Mouse (Mus musculus) adrenal gland, adult 18-20 months (tissue): ENCODE results near the gene Rab4b. TPM values are rescaled to one million over a fixed set of nuclear protein-coding genes. Genes with fewer than 3 reads are reported as not detected.
A peak's percentile ranks its signal among the peaks of the same experiment; 100 is the strongest.

Experiments
- DNase-seq, 2 experiments: peaks; one replicate each; pipeline ENCODE4 v3.0.0; 2021 to 2022; ENCODE audit warnings: low spot score in 2 of 2
- long read RNA-seq, 2 experiments: library from polyadenylated mRNA; stranded (forward); transcript quantifications; one replicate each; pipeline ENCODE4 v2.0.0; 2021
- total RNA-seq, 2 experiments: library from RNA; stranded (reverse); gene quantifications; 1 replicate in 1 of 2; 2 replicates in 1 of 2; pipeline ENCODE4 v1.2.3; 2021

The Rab4b gene
- 10 to 100 TPM; 42.9 to 65.1 TPM for total RNA-seq
- long read RNA-seq, experiment 1, transcript Rab4b-201 (8 exons, 1,192 nt) = major isoform, 13 of 16 reads
- long read RNA-seq, experiment 1, partial matches to known transcripts = 1 of 16 reads
- long read RNA-seq, experiment 1, other reads (novel, unspliced or antisense) = 2 of 16 reads
- long read RNA-seq, experiment 2, transcript Rab4b-201 (8 exons, 1,192 nt) = major isoform, 51 of 145 reads
- long read RNA-seq, experiment 2, partial matches to known transcripts = 82 of 145 reads
- long read RNA-seq, experiment 2, other reads (novel, unspliced or antisense) = 9 of 145 reads

DNA sequence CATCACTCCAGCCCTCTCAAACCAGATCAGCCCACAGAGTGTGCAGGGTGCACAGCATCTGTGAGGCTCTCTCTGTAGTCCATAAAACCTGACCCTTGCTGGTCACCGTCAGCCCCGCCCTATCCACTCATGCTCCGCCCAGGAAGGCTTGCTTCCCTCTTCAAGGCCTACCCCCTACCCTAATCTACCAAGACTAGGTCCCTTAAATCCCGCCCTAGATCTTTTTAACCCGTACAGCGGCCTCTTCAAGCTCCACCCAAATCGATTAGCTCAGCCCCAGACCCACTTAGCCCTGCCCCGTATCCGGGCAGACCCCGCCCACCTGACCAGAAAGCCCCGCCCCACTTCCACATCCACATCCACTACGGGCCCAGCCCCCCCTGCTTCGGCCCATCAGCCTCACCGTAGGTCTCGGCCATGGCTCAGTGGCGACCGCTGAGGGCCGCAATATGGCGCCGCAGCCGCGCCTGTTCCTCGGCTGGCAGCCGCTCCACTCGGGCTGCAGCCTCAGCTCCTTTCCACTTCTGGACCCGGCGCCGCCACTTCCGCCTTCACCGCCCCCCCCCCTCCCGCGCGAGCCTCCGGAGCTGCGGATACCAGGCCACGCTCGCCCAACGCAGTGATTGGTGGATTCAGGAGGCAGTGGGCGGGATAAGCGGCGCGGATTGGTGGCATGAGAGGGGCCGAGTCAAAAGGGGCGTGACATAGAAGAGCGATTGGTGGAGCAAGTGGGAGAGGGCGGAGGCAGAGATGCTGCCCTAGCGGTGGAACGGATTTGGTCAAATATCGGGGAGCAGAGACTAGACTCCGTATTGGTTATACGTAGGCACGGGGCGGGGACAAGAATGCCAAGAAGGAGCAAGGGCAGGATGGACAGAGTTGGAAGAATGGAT, at the start of gene Rab4b:
Gene Rab4b, minus strand, starts transcription at position 573 of the 893 bp plus-strand sequence.
- DNase-seq = peak; percentile 93 to 96

DNA sequence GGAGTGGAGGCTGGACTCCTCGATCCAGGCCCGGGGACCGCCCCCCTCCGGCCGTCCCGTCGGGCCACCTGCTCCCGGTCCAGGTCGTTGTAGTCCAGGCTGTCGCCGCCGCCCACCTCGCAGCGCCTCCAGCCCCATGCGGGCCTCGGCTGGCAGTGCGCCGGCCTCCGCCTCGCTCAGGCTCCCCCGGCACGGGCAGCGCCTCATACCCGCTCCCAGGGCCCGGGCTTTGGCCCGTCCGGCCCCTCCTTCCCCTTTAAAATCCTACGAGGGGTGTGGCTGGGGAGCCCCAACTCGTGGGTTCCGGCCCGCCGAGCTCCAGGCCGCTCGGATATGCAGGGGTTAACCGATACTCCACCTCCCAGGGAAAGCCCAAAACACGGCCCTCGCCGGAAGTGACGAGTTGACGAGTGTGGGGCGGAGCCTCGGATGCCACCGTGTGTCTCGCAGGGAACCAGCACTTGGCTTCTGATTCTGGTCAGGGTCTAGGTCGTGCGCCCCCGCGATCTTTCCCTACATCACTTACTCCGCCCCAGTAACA, 49.7 kb upstream of the Rab4b start, which contains the start of gene Itpkc:
Gene Itpkc, minus strand, starts transcription at position 381 of the 541 bp plus-strand sequence.
- peak; percentile 84 to 86 for DNase-seq

DNA sequence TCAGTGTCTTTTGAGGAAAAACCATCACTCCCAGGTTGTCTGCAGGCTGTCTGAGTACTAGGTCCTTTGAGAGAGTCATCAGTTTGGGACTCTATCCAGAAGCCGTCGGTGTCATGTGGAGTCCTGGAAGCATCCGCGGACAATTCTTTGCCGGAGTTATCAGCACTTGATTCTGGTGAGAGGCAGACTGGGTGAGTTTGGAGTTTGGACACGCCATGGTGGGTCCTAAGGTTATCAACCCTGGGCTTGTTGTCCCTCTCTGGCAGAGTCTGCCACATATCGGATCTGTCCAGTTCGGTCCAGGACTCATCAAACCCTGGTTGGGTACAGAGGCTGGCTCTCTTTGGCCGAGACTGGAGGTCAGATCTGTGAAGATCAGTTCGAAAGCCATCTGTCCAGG, 49.0 kb upstream of the Rab4b start:
- DNase-seq = peak in 1 of 2 experiments; percentile 38

DNA sequence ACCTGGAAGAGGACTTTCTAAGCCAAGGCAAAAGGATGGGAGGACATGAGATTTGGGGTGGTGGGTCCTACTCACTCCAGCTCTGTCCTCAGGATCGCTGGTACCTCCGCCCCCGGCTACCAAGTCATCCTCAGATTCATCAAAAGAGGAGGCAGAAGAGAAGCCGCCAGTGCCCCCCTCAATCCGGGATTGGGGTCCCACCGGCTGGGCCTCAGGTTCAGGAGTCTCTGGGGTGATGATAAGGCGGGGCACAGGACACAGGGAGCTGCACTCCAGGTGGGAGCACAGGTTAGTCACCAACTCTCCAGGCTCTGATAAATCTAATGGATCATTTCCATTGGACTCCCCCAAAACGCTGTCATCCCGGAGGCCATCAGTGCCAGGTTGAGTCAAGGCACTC, 48.6 kb upstream of the Rab4b start:
- no peak for DNase-seq

DNA sequence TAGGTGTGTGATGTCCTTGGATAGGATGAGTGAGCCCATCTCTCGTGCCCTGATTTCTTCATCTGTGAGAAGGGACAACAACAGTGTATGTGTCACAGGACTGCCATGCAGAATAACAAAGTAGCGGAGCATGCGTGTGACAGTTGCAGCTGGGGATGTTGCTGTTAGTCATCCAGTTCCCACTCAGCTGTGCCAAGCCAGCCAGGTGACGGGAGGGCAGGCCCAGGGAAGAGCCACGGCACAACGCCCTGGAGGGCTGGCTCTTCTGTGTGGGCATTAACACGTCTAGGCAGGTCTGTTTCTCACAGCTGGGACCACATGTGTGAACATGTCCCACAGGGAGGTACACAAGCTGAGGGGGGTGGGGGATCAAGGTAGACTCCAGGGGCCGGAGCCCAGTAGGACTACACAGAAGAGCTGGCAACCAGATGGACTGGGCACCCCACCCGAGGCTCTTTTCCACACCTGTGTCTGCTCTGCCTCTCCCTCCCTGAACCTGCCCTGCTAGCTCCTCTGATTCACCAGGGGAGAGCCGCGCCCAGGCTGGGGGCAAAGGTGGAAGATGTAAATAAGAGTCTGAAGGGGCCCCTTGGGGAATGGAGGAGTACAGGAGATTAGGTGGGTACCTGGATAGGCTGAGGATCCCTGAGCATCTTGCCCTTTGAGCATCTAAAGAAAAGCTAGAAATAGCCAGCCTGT, 46.3 kb upstream of the Rab4b start:
- DNase-seq = peak; percentile 36 to 49

DNA sequence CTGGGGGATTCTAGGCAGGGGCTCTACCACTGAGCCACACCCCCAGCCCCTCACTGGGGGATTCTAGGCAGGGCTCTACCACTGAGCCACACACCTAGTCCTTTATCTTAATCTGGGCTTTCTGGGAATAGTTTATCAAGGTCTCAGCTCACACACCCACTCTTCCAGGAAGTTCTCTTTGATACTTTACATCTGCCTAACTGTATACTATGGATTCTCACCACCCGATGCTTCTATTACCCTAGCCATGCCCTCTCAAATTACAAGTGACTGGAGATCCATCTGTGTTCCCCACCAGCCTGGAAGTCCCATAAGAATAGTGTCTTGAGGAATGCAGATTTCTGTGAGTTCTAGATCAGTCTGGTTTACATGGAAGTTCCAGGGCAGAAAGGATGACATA, 43.8 kb upstream of the Rab4b start:
- DNase-seq = no peak

DNA sequence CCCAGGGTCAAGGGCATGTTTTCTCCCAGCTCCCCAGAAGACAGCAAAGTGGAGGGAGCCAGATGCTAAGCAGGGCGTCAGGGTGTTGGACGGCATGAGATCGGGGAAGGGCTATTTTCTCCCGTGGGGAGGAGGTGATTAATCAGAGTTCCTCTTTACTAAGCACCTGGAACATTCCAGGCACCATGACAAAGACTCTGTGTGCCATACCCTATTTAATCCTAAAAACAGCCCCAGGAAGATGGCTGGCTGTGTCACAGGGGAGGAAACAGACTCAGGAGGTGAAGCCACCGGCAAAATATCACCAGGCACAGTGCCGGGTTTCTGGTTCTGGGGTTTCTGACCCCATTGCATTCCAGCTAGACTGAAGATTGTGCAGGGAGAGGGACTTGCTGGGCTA, 43.2 kb upstream of the Rab4b start:
- DNase-seq = no peak

DNA sequence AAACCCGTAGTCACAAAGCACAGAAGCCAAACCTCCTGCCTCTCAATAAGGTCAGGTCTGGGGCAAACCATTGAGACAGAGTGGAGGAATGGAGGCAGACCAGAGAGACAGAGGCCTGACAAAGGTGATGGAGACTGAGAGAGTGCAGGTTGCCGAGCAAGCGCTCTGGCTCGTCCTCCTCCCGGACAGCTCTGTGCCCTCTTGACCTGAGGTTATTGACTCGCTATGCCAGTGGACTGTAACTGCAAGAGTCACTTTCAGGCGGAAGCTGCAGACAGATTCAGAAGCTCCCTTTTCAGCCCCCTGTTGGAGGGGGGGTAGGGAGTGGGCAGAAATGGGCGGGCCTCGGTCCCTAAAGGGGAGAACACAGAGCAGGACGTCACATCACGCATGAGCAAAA, 41.2 kb upstream of the Rab4b start:
- DNase-seq = no peak

DNA sequence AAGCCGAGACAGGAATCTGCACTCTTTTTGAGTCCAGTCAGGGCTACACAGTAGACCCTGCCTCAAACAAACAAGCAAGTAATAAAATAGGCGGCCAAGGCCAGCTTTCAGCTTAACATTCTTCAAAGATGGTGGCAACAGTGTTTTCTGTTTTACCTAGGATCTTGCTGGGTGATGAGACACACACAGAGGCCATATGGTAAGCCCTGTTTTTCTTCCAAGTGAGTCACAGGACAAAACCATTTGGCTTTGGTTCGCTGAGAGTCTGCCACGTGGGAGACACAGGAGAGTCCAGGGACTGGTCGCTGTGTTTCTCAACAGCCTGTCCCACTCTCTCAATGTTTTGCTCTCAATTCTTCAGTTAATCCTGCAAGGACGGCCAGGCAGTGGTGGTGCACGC, 39.9 kb upstream of the Rab4b start:
- no peak for DNase-seq

DNA sequence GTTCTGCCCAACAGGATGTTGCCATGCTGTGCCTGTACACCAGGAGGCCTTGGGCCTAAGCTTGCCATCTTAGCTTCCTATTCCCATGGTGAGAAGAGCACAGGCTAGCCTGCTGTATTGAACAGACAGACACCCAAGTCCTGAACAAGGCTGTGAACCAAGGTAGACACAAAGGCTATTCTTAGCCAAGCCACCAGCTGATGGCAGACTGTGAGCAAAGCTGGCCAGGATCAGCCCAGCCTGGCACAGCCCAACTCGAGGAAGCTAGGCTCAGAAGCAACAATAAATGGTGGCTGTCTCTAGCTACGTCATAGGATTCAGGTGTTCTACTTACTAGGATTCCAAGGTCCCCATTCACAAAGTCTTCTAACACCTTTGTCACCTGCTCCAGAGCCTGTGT, 33.9 kb upstream of the Rab4b start:
- DNase-seq = no peak

DNA sequence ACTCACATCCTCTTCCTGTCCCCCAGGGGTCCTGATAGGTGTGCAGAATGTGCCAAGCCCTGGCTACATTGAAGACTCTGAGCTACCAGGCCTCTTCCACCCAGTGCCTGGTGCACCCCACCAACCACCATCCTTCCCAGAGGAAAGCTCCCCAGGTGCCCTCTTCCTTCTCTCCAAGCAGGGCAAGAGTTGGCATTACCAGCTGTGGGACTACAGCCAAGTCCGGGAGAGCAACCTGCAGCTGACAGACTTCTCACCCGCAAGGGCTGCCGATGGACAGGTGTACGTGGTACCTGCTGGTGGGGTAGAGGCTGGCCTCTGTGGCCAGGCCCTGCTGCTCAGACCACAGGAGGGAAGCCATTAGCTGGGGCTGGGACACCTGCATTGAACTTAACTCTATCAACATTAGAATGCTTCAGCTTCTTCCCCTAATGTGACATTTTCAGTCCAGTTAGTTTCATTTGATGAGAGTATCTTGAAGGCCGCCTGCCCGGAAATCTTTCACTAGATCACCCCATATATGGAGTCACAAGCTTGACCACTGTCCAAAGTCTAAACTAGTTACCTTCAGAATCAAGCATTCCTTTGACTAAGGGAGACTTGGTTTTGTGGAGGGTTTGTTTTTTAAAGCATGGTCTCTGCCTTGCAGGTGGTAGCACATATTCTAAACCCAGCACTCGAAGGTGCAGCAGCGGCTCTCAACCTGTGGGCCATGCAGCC, 25.2 kb upstream of the Rab4b start:
- no peak for DNase-seq

DNA sequence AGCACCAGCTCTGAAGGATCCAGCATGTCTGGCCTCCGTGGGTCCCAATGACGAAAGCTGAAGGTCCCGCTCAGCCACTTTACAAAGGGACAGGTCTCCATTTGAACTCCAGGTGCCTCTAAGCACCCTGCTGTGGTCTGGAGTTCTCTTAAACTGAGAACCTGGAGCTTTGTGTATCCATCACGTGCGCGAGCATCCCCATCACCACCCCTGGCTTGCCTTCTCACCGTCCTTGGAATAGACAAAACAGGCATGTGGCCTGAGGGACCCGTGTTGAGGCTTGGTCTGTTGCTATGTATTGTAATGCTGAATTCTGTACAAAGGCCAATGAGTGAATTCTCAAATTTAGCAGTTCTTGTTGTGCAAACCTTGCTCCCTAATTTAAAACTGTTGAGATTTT, 20.1 kb upstream of the Rab4b start:
- no peak for DNase-seq

DNA sequence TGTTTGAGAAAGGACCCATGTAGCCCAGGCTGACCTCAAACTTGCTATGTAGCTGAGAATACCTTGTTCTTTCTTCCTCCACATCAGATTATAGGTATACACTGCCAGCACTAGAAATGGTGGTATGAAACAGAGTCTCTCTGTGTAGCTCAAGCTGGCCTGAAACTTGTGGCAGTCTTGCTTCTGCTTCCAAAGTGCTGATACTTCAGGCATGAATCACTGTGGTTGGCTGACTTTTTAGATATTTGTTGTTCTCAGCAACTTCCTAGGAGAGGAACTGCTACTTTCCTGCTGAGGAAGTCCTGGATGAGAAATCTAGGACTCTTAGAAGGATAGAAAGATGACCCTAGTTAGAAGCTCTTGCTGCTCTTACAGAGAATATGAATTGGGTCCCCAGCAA, 19.7 kb upstream of the Rab4b start:
- DNase-seq = no peak

DNA sequence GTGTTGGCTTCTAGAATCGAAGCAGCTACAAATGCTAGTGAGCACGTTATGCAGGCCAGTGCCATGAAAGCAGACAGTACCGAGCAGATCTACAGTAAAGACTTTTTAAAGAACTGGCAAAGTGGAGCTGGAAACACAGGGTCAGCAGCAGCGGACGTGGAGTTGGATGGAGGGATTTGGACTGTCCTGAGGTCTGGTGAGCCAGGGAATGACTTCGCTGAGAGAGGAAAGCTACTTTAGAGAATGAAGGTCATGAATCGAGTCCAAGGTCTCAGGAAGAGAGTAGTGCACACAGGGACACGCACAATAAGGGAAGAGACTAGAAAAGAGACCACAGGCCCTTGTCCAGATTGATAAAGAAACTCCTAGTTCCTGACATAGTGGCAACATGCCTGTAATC, 18.9 kb upstream of the Rab4b start:
- peak in 1 of 2 experiments; percentile 42 for DNase-seq

DNA sequence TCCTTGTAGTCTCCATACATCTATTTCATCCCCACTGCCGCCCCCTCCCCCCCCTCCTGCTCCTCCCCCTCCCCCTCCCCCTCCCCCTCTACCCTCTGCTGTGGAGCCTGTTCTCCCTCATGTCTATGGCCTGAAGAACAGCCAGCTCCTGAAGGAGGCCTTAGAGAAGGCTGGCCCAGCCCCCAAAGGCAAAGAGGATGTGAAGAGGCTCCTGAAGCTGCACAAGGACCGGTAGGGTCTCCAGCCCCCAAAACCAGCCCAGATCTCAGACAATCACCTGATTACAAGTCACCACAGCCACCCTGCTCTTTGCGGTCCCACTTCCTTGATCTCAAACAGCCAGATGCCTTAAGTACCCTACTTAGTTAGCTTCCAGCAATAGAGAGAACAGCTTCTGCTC, 18.4 kb upstream of the Rab4b start:
- no peak for DNase-seq

DNA sequence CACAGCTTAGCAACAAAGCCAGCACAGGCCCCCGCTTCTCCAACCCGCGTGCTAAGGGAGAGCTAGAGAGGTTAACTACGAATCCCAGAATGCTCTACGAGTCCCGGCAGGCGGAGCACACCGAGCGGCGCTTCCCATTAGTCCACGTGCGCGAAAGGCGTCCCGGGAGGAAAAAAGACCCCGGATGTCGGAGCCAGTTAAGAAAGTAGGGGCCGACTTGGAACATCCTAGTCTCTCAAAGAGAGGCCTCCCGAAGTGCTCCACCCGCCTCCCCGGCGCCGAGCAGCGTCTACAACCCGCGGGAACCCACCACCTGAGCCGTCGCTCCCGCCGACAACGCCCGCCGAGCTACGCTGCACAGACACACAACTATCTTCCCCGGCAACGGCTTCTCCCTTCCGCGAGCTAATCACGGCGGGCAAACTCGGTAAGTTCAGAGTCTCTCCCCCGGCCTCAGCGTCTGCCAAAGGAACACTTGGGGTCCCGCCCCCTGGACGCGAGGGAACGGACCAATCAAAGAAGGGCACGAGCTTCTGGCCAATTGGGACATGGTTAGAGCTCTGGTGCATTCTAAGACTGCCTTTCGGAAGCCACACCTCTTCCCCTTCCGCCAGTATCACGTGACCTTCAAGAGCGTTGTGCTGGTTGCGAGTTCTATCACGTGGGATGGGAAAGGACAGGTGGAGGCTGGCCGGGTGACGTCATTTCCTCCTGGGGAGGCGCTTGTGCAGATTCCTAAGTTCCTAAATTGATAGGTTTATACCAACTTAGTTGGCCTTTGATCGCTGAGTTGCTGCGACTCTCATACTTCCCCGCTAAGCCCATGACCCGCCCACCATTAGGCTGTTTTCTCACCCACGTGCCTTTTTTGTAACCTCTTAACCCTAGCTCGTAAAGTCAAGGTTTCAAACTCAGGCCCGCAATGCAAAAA, 17.2 kb upstream of the Rab4b start, which contains the start of the genes BC024978 and Snrpa:
Gene BC024978, plus strand, starts transcription at position 101 of the 931 bp plus-strand sequence.
Gene Snrpa, minus strand, starts transcription at position 591 of the 931 bp plus-strand sequence.
- DNase-seq = peak; percentile 85

DNA sequence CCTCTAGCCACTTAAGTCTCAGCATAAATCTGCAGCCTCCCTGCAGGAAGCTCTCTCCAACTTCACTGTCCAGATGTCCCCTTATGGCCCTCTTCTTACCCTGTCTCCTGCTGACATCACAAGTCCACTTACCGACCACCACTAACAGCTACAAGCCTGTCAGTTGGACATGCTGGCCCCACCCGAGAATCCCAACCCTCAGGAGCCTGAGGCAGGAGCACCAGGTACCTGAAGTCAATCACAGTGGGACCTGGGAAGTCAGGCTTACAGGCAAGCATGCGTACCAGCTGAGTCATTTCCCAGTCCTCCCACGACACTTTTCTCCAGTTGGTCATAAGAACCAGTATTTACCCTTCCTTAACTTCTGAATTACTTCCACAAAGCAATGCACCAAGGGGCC, 15.0 kb upstream of the Rab4b start:
- no peak for DNase-seq

DNA sequence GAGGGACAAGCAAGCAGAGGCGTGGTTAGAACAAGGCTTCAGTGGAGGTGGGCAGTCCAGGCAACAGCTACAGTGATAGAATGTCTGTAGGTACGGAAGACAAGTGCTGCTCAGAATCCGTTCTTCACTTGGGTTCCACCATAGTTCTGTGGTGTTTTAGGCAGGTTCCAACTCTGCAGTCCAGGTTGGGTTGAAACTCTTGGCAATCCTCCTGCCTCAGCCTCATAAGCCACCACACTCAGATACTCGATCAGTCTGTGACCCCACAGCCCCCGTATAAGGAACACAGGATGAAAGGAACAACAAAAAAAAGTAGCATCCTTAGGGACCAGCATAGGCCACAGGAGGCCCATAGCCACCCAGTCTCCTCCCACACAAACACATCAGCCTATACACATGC, 13.7 kb upstream of the Rab4b start:
- no peak for DNase-seq

DNA sequence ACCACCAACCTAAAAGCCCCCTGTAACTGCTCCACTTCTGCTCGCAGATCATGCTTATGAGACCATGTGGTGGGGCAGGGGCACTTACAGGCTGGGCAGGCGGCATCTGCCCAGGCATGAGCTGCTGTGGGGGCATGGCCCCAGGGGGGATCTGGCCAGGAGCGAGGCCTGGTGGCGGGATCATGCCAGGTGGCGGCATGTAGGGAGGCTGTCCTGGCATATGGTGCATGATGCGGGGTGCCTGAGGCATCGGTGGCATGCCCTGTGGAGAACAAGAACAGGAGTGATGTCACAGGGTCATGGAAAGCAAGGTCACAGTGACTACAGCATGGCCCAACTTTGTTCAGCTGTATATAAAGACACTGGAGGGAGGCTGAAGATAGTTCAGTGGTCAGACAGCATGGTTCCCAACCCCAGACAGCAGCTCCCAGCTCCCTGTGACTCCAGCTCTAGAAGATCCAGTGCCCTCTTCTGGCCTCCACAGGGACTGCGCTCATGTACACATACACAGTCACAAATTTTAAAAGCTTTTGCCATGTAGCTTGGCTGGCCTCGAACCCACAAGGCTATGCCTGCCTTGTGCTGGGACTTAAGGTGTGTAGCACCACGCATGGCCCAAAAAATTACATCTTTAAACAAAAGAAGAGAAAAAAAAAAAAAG, 10.7 kb upstream of the Rab4b start:
- DNase-seq = no peak
